In genomic region chr15:100458055-100458454, GRCm38 (mm10) we compare ENCODE assay signal across 8 mouse cellular contexts. TPM values are rescaled to one million over a fixed set of nuclear protein-coding genes. Genes with fewer than 3 reads are reported as not detected.
DNase-seq lines count a peak whose midpoint lies in the region; ATAC-seq and TF ChIP-seq lines count a peak whose summit lies in the region.

No protein-coding gene starts in this region.

- H3K9ac ChIP-seq in forebrain, postnatal 0 days: no peak overlapping the region
- H3K9ac ChIP-seq in forebrain, embryonic 16.5 days (replicated peaks; ENCODE audit: low read depth, low read length): no peak overlapping the region

- no peak overlapping the region for H3K4me3 ChIP-seq in forebrain, postnatal 0 days (ENCODE audit: low read depth, low read length)
- no peak overlapping the region for H3K4me3 ChIP-seq in forebrain, embryonic 16.5 days (replicated peaks; ENCODE audit: low read length)

- H3K4me1 ChIP-seq in forebrain, postnatal 0 days (ENCODE audit: insufficient read depth): no peaks in the 10 kb centered on the region
- H3K4me1 ChIP-seq in forebrain, embryonic 16.5 days (replicated peaks; ENCODE audit: control insufficient read depth, insufficient read depth, low read length): no peaks in the 10 kb centered on the region

- intact Hi-C loops in heart, postnatal 14 days (cut with DNase I): loop anchor here (5.0 to 10.0 kb wide), 4 partner anchors 121 to 1946 kb away; partner anchors contain the start of gene Mettl7a1

- WGBS in forebrain, postnatal 0 days: 38% methylated on average over 10 of the region's 10 CpGs
- WGBS in forebrain, embryonic 16.5 days: 44% methylated on average over 10 of the region's 10 CpGs

- ATAC-seq in forebrain, postnatal 0 days: no peak
- no peak for ATAC-seq in forebrain, embryonic 16.5 days

- H3K36me3 ChIP-seq in forebrain, postnatal 0 days (ENCODE audit: insufficient read depth): no peaks in the 10 kb centered on the region
- H3K36me3 ChIP-seq in forebrain, embryonic 16.5 days (ENCODE audit: control insufficient read depth, insufficient read depth): no peaks in the 10 kb centered on the region

- peak; percentile 69 for TF ChIP-seq CTCF in forebrain, postnatal 0 days (IDR thresholded peaks at IDR 0.05; ENCODE audit: low read depth)

- peak; percentile 74 for DNase-seq in forebrain, postnatal 0 days
- DNase-seq in right cerebral cortex, postnatal 14 days: peak; percentile 71
- DNase-seq in right cerebral cortex, adult 18-20 months: no peak
- peak; percentile 43 for DNase-seq in cerebellum, adult 11 months
- peak; percentile 66 to 74 for DNase-seq in heart, postnatal 14 days
- peak; percentile 44 to 64 for DNase-seq in lung, adult 18-20 months
- DNase-seq in spleen, postnatal 36 days (ENCODE audit: low spot score in 2 of 2): peak; percentile 33 to 51

- H3K27me3 ChIP-seq in forebrain, postnatal 0 days (ENCODE audit: insufficient read depth, low read length): no peaks in the 10 kb centered on the region
- H3K27me3 ChIP-seq in forebrain, embryonic 16.5 days (replicated peaks; ENCODE audit: control insufficient read depth, insufficient read depth, low read length): 0 out of 2 replicates have a peak, but pooled peaks cover 2% of the 10 kb centered on the region

- H3K9me3 ChIP-seq in forebrain, postnatal 0 days (ENCODE audit: low read length): no peaks in the 10 kb centered on the region
- H3K9me3 ChIP-seq in forebrain, embryonic 16.5 days (ENCODE audit: control insufficient read depth, low read length): no peaks in the 10 kb centered on the region

- H3K27ac ChIP-seq in forebrain, postnatal 0 days (ENCODE audit: low read depth, low read length): no peak overlapping the region
- no peak overlapping the region for H3K27ac ChIP-seq in forebrain, embryonic 16.5 days (ENCODE audit: low read length)

- H3K4me2 ChIP-seq in forebrain, postnatal 0 days (ENCODE audit: low read depth): no peak overlapping the region
- no peak overlapping the region for H3K4me2 ChIP-seq in forebrain, embryonic 16.5 days (ENCODE audit: low read length)

RNA-seq across cellular contexts. Expression of gene Letmd1, which starts 10.8 kb away (rescaled TPM):
- 70.5 and 87.8 TPM in 2 replicates for total RNA-seq in forebrain, postnatal 0 days (2014; rRNA removed)
- 45.3 and 52.5 TPM in 2 replicates for polyA plus RNA-seq in forebrain, postnatal 0 days (2015; fragmentation: Nextera tagmentation; extraction: Ambion mirVana)
- 52.4 and 58.7 TPM in 2 replicates for polyA plus RNA-seq in forebrain, embryonic 16.5 days (2015; fragmentation: Nextera tagmentation; extraction: Ambion mirVana)
- total RNA-seq in heart, postnatal 14 days (2021): 10 to 100 TPM; 12.8 to 20.4 TPM

RNA-seq across cellular contexts. Expression of gene Slc11a2, which starts 33.2 kb away (rescaled TPM):
- 23.2 and 36.8 TPM in 2 replicates for total RNA-seq in forebrain, postnatal 0 days (2014; rRNA removed)
- polyA plus RNA-seq in forebrain, postnatal 0 days (2015; fragmentation: Nextera tagmentation; extraction: Ambion mirVana): 17.2 and 17.6 TPM in 2 replicates
- polyA plus RNA-seq in forebrain, embryonic 16.5 days (2015; fragmentation: Nextera tagmentation; extraction: Ambion mirVana): 20.3 and 28.2 TPM in 2 replicates
- total RNA-seq in heart, postnatal 14 days (2021): 10 to 100 TPM; 53.6 to 58.2 TPM

RNA-seq across cellular contexts. Expression of gene Gm5475, which starts 36.1 kb away (rescaled TPM):
- total RNA-seq in forebrain, postnatal 0 days (2014; rRNA removed): 0.08 TPM in 1 of 2 replicates, not detected in the other
- polyA plus RNA-seq in forebrain, postnatal 0 days (2015; fragmentation: Nextera tagmentation; extraction: Ambion mirVana): 0.09 and 0.10 TPM in 2 replicates
- 0.09 TPM in 2 replicates for polyA plus RNA-seq in forebrain, embryonic 16.5 days (2015; fragmentation: Nextera tagmentation; extraction: Ambion mirVana)
- not detected for total RNA-seq in heart, postnatal 14 days (2021)

RNA-seq across cellular contexts. Expression of gene Csrnp2, which starts 37.2 kb away (rescaled TPM):
- total RNA-seq in forebrain, postnatal 0 days (2014; rRNA removed): 56.8 and 67.1 TPM in 2 replicates
- polyA plus RNA-seq in forebrain, postnatal 0 days (2015; fragmentation: Nextera tagmentation; extraction: Ambion mirVana): 29.4 and 36.3 TPM in 2 replicates
- 56.3 and 56.9 TPM in 2 replicates for polyA plus RNA-seq in forebrain, embryonic 16.5 days (2015; fragmentation: Nextera tagmentation; extraction: Ambion mirVana)
- total RNA-seq in heart, postnatal 14 days (2021): 1 to 10 TPM; 3.1 to 3.2 TPM
